Mouse (Mus musculus): Measurements from ENCODE around the gene Gm17416.

GRCm38 (mm10) chr2:152556655-152557054 lies 12.5 kb upstream of the Gm17416 start:
- TF ChIP-seq CTCF (IDR thresholded peaks at IDR 0.05; ENCODE audit: borderline replicate concordance, control insufficient read depth, extremely low read depth, insufficient read depth, low read length, poor library complexity) (no peak), POLR2A (IDR thresholded peaks at IDR 0.05; ENCODE audit: control insufficient read depth, extremely low read depth, insufficient read depth, low read length, poor library complexity) (no peak)

Measured in thymus, adult 2 months (tissue).